Mouse (Mus musculus) 416B (cell line): ENCODE data around the gene Eif5.

Experiments
- DNase-seq: peaks from one replicate; pipeline ENCODE4 v3.0.0; 2011; ENCODE audit warnings: low read depth

Gene Eif5

DNA sequence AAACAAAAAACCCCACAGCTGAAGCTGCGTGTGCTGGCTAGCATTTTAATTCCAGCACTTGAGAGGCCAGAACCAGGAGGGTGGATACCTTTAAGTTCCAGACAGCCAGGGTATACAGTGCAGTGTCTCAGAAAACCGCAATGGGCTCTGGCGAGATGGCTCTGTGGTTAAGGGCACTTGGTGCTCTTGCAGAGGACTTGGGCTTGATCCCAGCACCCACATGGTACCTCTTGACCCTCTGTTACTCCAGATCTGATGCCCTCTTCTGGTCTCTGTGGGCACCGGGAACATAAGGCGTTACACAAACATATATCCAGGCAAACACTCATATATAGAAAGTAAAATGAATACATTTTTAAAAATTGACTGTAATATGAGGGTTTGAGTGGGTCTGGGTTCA, 27.5 kb downstream of the Eif5 start:
- peak; percentile 56 for DNase-seq

DNA sequence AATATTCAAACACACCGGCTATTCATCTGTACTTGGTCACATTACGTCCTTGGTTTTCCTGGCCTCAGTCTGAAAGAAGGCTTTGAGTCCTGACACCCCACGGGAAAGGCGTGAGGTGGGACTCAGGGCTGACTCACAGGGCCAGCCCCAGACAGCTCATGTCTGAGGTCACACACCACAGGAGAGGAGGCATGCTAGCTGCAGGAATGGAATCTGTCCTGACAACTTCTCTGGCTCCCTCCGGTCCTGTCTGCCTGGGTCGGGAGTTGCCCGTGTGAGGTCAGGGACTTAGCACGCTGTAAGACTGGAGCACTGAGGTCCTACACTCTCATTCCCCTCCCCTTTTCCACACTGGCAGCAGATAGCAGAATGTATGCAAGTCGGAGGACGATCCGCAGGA, 31.0 kb downstream of the Eif5 start:
- DNase-seq, result peak; percentile 45

- no peak for DNase-seq
Observed at GRCm38 (mm10) chr12:111572406-111572805, 34.6 kb downstream of the Eif5 start.

DNA sequence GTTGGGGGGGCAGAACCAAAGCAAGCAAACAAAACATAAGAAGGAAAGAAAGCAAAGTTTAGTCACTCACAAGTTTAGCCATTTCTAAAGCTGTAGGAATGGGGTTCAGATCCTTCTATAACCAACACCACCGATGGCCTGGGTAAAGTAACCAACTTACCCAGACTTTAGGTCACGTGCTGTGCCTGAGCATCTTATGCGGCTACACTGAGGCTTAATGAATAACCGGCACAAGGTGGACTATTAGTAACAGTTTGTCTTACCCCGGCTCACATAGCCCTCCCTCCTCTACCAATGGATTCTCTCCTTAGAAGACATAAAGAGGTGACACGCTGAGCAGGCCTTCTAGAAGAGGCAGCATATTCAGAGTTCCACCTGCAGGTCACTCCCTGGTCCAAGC, 35.5 kb downstream of the Eif5 start:
- no peak for DNase-seq

DNA sequence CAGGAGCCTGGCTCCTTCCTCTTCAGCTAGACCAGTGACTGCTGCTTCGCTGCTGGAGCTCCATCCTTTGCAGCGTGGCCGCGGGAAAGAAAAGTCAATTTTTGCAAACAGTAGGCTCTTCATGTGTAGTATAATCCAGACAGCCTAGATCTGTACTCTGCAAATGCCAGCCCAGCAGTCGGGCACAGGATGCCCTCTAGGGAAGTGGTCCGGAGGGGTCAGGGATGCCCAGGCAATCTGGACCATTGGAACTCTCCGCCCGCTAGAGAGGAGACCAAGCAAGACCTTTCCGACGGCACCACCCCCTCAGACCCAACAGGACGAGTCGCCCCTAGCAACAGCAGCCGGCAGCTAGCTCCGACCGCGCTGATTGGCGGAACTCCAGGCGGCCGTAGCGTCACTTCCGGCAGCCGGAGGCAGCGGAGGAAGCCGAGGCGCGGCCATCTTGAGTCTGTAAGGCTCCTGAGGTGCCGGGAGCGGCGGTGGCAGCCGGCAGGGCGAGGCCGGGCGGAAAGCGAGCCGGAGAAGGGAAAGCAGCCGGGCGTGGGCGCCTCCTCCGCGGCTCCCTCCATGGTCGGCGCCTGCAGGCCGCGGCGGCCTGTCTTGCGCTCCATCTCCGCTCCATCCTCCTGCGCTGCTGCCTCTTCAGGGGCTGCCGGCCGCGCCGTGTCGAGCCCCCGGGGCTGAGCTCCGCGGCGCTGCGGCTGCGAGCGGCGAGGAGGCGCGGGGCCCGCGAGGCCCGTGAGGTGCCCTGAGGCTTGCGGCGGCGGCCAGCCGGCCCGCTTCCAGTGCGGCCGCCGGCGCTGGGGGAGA, 36.5 kb downstream of the Eif5 start, which contains the start of gene Mark3:
Gene Mark3 (plus strand): TSS at position 450 of the 813 bp plus-strand sequence.
- peak; percentile 97 for DNase-seq

- DNase-seq, result peak; percentile 58
Observed at GRCm38 (mm10) chr12:111574887-111575838, 37.3 kb downstream of the Eif5 start.

DNA sequence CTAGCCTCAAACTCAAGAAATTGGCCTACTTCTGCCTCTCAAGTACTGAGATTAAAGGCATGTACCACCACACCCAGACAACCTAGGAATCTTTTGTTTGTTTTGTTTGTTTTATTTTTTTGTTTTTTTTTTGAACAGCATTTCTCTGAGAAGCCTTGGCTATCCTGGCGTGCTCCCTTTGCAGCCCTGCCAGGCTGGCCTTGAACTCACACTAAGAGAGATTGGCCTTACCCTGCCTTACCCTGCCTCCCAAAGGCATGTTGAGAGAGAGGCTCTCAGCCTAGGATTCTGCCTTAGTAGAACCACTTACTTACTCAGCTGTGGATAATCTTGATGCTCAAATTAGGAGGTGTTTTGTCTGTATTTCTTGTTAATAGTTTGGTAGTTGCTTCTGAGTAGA, 45.2 kb downstream of the Eif5 start:
- DNase-seq, result no peak

DNA sequence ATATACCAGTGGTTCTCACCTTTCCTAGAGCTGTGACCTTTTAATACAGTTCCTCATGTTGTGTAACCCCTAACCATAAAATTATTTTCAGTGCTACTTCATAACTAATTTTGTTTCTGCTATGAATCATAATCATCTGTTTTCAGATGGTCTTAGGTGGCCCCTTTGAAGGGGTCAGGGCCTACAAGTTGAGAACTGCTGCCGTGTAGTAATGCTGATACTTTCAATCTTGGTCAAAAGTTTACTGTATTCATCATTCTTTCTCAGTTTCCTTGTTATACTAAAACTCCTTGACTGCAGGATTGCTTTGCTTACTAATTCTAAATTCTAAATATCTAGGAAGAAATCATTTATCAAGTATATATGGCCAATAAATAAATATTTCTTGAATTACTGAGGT, 46.6 kb downstream of the Eif5 start:
- DNase-seq, result no peak

DNA sequence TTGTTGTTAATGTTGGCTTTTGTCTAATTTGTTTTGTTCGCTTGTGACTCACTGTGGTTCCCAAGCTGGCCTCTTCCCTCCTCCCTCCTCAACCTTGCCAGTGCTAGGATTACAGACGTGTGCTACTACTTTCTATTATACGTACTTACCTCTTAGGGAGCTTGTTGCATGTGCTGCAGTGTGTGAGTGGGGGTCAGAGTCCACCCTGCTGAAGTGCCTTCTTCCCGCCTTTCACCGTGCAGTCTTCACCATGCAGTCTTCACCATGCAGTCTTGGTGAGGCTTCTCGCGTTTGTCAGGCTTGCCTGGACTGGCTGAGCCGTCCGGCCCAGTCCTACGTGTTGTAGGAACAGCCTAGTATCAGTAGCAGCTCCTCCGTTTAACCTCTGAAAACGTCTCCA, 49.4 kb downstream of the Eif5 start:
- no peak for DNase-seq

- no peak for DNase-seq
Observed at GRCm38 (mm10) chr12:111592407-111593021, 54.7 kb downstream of the Eif5 start.

GRCm38 (mm10) chr12:111593775-111594174, 56.0 kb downstream of the Eif5 start:
- no peak for DNase-seq
